Mouse (Mus musculus) forebrain, embryonic 10.5 days (tissue): ENCODE data around the gene Parva. TPM values are rescaled to one million over a fixed set of nuclear protein-coding genes. Genes with fewer than 3 reads are reported as not detected.

Experiments used
- DNase-seq: peaks from one replicate; pipeline ENCODE4 v3.0.0-alpha.2; 2017; ENCODE audit warnings: low spot score; ENCODE audit errors: extremely low spot score
- H3K27ac ChIP-seq: fragments of 300-500 bp; sonication (generic); 2 replicates; pipeline ENCODE4 v1.5.1; 2016; ENCODE audit warnings: mild to moderate bottlenecking
- H3K27me3 ChIP-seq: fragments of 300-500 bp; sonication (generic); 2 replicates; pipeline ENCODE4 v1.6.1; 2016; ENCODE audit warnings: mild to moderate bottlenecking; ENCODE audit not compliant: poor library complexity, severe bottlenecking
- H3K36me3 ChIP-seq: fragments of 300-500 bp; sonication (generic); replicated peaks from 2 replicates; pipeline ENCODE4 v1.6.1; 2016; ENCODE audit warnings: mild to moderate bottlenecking, moderate library complexity
- H3K4me1 ChIP-seq: fragments of 300-500 bp; sonication (generic); 2 replicates; pipeline ENCODE4 v1.6.1; 2016
- H3K4me3 ChIP-seq: fragments of 300-500 bp; sonication (generic); 2 replicates; pipeline ENCODE4 v1.5.1; 2016; ENCODE audit warnings: mild to moderate bottlenecking, moderate library complexity
- H3K9me3 ChIP-seq: fragments of 300-500 bp; sonication (generic); 2 replicates; pipeline ENCODE4 v1.6.1; 2016; ENCODE audit warnings: mild to moderate bottlenecking, moderate library complexity
- WGBS: fragments of 180-500 bp; shearing (Covaris S2); methylation state at CpG from one replicate; pipeline ENCODE4 v1.1.7; 2016; 5-methylcytosine and 5-hydroxymethylcytosine counted together
- polyA plus RNA-seq: library from polyadenylated mRNA; unstranded; fragments of >200 nt; fragmentation: Nextera tagmentation; extraction: Ambion mirVana; gene quantifications from 2 replicates; pipeline ENCODE4 v1.2.1, GENCODE M21; 2016

The Parva gene
- polyA plus RNA-seq, 1 experiment from 2014 or later: 51.6 TPM

GRCm38 (mm10) chr7:112400175-112400574, 27.1 kb upstream of the Parva start:
- no peaks in the 10 kb centered on the region for H3K9me3 ChIP-seq
- WGBS: 54% methylated on average over 6 of the region's 6 CpGs
- peaks cover 26% of the 10 kb centered on the region for H3K4me1 ChIP-seq
- H3K27ac ChIP-seq: peak overlapping the region; percentile 68
- peaks cover 48% of the 10 kb centered on the region for H3K27me3 ChIP-seq
- DNase-seq: peak; percentile 81
- no peak overlapping the region for H3K4me3 ChIP-seq
- H3K36me3 ChIP-seq: no peaks in the 10 kb centered on the region

- no peaks in the 10 kb centered on the region for H3K36me3 ChIP-seq
- H3K9me3 ChIP-seq: no peaks in the 10 kb centered on the region
- no peak overlapping the region for H3K4me3 ChIP-seq
- H3K27ac ChIP-seq: no peak overlapping the region
- DNase-seq: no peak
- WGBS: 80% methylated on average over 2 of the region's 2 CpGs
- peaks cover 15% of the 10 kb centered on the region for H3K4me1 ChIP-seq
- peaks cover 22% of the 10 kb centered on the region for H3K27me3 ChIP-seq
Measured at GRCm38 (mm10) chr7:112405061-112405460, 22.2 kb upstream of the Parva start.

- H3K9me3 ChIP-seq: no peaks in the 10 kb centered on the region
- no peak for DNase-seq
- no peaks in the 10 kb centered on the region for H3K36me3 ChIP-seq
- H3K4me3 ChIP-seq: no peak overlapping the region
- H3K27me3 ChIP-seq: peaks cover 22% of the 10 kb centered on the region
- 92% methylated on average over 8 of the region's 8 CpGs for WGBS
- peaks cover 14% of the 10 kb centered on the region for H3K4me1 ChIP-seq
- H3K27ac ChIP-seq: no peak overlapping the region
Measured at GRCm38 (mm10) chr7:112405578-112405977, 21.7 kb upstream of the Parva start.

- H3K9me3 ChIP-seq: no peaks in the 10 kb centered on the region
- H3K4me1 ChIP-seq: peaks cover 17% of the 10 kb centered on the region
- no peak overlapping the region for H3K27ac ChIP-seq
- 91% methylated on average over 7 of the region's 7 CpGs for WGBS
- no peaks in the 10 kb centered on the region for H3K36me3 ChIP-seq
- 0 out of 2 replicates have a peak, but pooled peaks cover 8% of the 10 kb centered on the region for H3K27me3 ChIP-seq
- no peak for DNase-seq
- H3K4me3 ChIP-seq: no peak overlapping the region
Measured at GRCm38 (mm10) chr7:112407597-112407996, 19.7 kb upstream of the Parva start.

- Histone ChIP-seq H3K9me3 (no peaks in the 10 kb centered on the region), H3K4me1 (peaks cover 22% of the 10 kb centered on the region), H3K4me3 (no peak overlapping the region), H3K36me3 (no peaks in the 10 kb centered on the region), H3K27ac (no peak overlapping the region), H3K27me3 (peaks cover 16% of the 10 kb centered on the region; the same call in 1 of the 2 replicates)
- no peak for DNase-seq
- 86% methylated on average over 3 of the region's 3 CpGs for WGBS
Measured at GRCm38 (mm10) chr7:112409991-112410390, 17.3 kb upstream of the Parva start.

GRCm38 (mm10) chr7:112413286-112413685, 14.0 kb upstream of the Parva start:
- Histone ChIP-seq H3K27ac (no peak overlapping the region), H3K9me3 (no peaks in the 10 kb centered on the region), H3K4me1 (peaks cover 40% of the 10 kb centered on the region), H3K36me3 (no peaks in the 10 kb centered on the region), H3K4me3 (no peak overlapping the region), H3K27me3 (peaks cover 41% of the 10 kb centered on the region)
- no peak for DNase-seq
- 85% methylated on average over 6 of the region's 6 CpGs for WGBS

GRCm38 (mm10) chr7:112416058-112416526, 11.2 kb upstream of the Parva start:
- peak overlapping the region; percentile 68 for H3K27ac ChIP-seq
- peaks cover 42% of the 10 kb centered on the region for H3K4me1 ChIP-seq
- no peaks in the 10 kb centered on the region for H3K36me3 ChIP-seq
- DNase-seq: no peak
- whole genome bisulfite sequencing: 19% methylated on average over 14 of the region's 14 CpGs
- no peaks in the 10 kb centered on the region for H3K9me3 ChIP-seq
- H3K27me3 ChIP-seq: peaks cover 41% of the 10 kb centered on the region
- peak overlapping the region; percentile 30; the same call in 1 of the 2 replicates for H3K4me3 ChIP-seq

- DNase-seq: no peak
- Histone ChIP-seq H3K4me1 (peaks cover 42% of the 10 kb centered on the region), H3K4me3 (peak overlapping the region; percentile 30), H3K9me3 (no peaks in the 10 kb centered on the region), H3K27me3 (peaks cover 41% of the 10 kb centered on the region), H3K27ac (peak overlapping the region; percentile 68), H3K36me3 (no peaks in the 10 kb centered on the region)
- 16% methylated on average over 7 of the region's 7 CpGs for WGBS
Measured at GRCm38 (mm10) chr7:112416730-112417513, 10.4 kb upstream of the Parva start.

GRCm38 (mm10) chr7:112417598-112417997, 9.7 kb upstream of the Parva start:
- H3K36me3 ChIP-seq: no peaks in the 10 kb centered on the region
- H3K9me3 ChIP-seq: no peaks in the 10 kb centered on the region
- H3K27ac ChIP-seq: no peak overlapping the region
- H3K27me3 ChIP-seq: peaks cover 41% of the 10 kb centered on the region
- WGBS: 55% methylated on average over 4 of the region's 4 CpGs
- no peak overlapping the region for H3K4me3 ChIP-seq
- H3K4me1 ChIP-seq: peaks cover 41% of the 10 kb centered on the region
- DNase-seq: no peak

GRCm38 (mm10) chr7:112423438-112423837, 3.9 kb upstream of the Parva start:
- Histone ChIP-seq H3K4me3 (no peak overlapping the region), H3K9me3 (no peaks in the 10 kb centered on the region), H3K27me3 (peaks cover 18% of the 10 kb centered on the region), H3K36me3 (no peaks in the 10 kb centered on the region), H3K27ac (no peak overlapping the region), H3K4me1 (peaks cover 26% of the 10 kb centered on the region)
- no peak for DNase-seq
- 90% methylated on average over 4 of the region's 4 CpGs for WGBS

- no peak for DNase-seq
- Histone ChIP-seq H3K4me1 (peaks cover 34% of the 10 kb centered on the region), H3K4me3 (peak overlapping the region; percentile 75; the same call in 1 of the 2 replicates), H3K27me3 (peaks cover 18% of the 10 kb centered on the region), H3K9me3 (peaks cover 5% of the 10 kb centered on the region; the same call in 1 of the 2 replicates), H3K36me3 (peaks cover 9% of the 10 kb centered on the region), H3K27ac (0 out of 2 replicates have a peak overlapping the region, but pooled peaks have one; percentile 96)
- 62% methylated on average over 5 of the region's 5 CpGs for WGBS
Measured at GRCm38 (mm10) chr7:112426811-112427210, 494 bp upstream of the Parva start.

GRCm38 (mm10) chr7:112428158-112428535, 842 bp downstream of the Parva start:
- H3K4me1 ChIP-seq: peaks cover 27% of the 10 kb centered on the region
- WGBS: under 1% methylated on average over 20 of the region's 22 CpGs
- H3K36me3 ChIP-seq: peaks cover 9% of the 10 kb centered on the region
- H3K27me3 ChIP-seq: peaks cover 18% of the 10 kb centered on the region
- H3K27ac ChIP-seq: peak overlapping the region; percentile 96
- H3K9me3 ChIP-seq: peaks cover 5% of the 10 kb centered on the region; the same call in 1 of the 2 replicates
- no peak for DNase-seq
- peak overlapping the region; percentile 75 for H3K4me3 ChIP-seq

- Histone ChIP-seq H3K27me3 (no peaks in the 10 kb centered on the region), H3K4me3 (no peak overlapping the region), H3K27ac (no peak overlapping the region), H3K4me1 (peaks cover 38% of the 10 kb centered on the region), H3K9me3 (peaks cover 7% of the 10 kb centered on the region), H3K36me3 (peaks cover 14% of the 10 kb centered on the region)
- no peak for DNase-seq
- 89% methylated on average over 3 of the region's 3 CpGs for WGBS
Measured at GRCm38 (mm10) chr7:112439846-112440245, 12.5 kb downstream of the Parva start.
